Mouse (Mus musculus): ENCODE data around the gene Avp.

DNA sequence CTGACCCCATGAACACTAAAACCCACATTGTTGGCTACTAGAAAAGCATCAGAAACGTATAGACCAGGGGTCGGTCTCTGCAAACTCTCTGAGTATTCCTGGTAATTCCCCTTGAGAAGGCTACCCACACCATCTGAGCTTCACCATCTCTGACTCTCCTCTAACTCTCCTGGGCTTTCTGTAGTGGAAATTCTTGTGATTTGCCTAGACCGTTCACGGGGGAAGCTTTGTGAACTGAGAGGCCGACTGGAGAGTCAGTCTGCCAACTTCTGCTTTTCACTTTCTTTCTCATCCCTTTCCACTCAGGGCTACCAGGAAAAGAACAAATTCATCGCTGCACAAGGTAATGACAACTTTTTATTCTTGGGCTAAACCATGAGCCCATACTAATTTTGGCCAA is 47.3 kb downstream of the Avp start:
- no peak for TF ChIP-seq CTCF (conservative IDR thresholded peaks at IDR 0.05; ENCODE audit: insufficient read depth, insufficient read length, low read depth, low read length)
- TF ChIP-seq POLR2A (IDR thresholded peaks at IDR 0.05; ENCODE audit: low read depth, low read length), result no peak
